Mouse (Mus musculus): Measurements from ENCODE around the gene Rnf114. TPM values are rescaled to one million over a fixed set of nuclear protein-coding genes. Genes with fewer than 3 reads are reported as not detected.

Gene Rnf114
- total RNA-seq (2021) = 10 to 100 TPM; 72.0 to 72.3 TPM
- long read RNA-seq, experiment 1, transcript Rnf114-201 (6 exons, 2,502 nt) = major isoform, 107 of 140 reads
- long read RNA-seq, experiment 1, partial matches to known transcripts = 9 of 140 reads
- long read RNA-seq, experiment 1, other reads (novel, unspliced or antisense) = 21 of 140 reads
- long read RNA-seq, experiment 2, transcript Rnf114-201 (6 exons, 2,502 nt) = major isoform, 31 of 54 reads
- long read RNA-seq, experiment 2, partial matches to known transcripts = 7 of 54 reads
- long read RNA-seq, experiment 2, other reads (novel, unspliced or antisense) = 16 of 54 reads

DNA sequence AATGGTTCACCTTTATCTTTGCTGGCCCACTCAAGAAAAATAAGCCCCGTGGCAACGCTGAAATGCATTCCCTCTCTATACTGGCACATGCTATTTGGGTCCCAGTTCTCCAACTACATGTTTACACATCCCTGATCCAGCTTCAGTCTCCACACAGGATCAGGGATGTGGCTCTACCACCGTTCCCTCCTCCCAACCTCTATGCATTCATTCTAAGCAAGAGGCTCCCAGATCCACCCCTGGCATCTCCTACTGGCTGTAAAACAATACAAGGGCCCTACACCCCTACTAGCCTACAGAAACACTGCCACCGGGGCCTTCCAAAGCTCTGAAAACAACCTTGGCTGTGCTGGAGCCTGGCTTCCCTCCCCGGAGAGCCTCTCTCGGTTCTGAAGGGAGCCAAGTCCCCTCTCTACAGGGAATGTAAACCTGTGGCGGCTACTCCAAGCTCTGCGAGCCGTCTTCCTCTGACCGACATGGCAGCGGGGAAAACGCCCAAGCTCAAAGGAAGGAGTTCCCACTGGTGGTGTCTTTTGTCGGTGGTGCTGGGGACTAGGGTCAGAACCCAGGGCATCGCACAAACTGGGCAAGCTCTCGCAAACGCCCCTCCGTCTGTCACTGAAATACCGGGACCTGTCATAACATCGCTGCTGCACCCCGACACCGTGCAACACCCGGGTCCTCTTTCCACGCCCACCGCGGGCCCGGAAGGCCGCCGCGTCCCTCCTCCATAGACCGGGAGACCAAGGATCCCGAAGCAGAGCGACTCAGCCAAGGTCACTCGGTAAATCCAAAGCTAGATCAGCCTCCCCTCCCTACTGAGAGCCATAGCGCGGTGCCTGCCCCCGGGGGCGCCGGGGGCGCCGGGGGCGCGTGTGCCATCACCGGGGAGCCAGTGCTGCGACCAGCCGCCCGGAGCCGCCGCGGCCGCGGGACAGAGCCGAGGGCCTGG, at the start of gene Rnf114:
Gene Rnf114, plus strand, starts transcription at position 889 of the 952 bp plus-strand sequence.
- DNase-seq = no peak

DNA sequence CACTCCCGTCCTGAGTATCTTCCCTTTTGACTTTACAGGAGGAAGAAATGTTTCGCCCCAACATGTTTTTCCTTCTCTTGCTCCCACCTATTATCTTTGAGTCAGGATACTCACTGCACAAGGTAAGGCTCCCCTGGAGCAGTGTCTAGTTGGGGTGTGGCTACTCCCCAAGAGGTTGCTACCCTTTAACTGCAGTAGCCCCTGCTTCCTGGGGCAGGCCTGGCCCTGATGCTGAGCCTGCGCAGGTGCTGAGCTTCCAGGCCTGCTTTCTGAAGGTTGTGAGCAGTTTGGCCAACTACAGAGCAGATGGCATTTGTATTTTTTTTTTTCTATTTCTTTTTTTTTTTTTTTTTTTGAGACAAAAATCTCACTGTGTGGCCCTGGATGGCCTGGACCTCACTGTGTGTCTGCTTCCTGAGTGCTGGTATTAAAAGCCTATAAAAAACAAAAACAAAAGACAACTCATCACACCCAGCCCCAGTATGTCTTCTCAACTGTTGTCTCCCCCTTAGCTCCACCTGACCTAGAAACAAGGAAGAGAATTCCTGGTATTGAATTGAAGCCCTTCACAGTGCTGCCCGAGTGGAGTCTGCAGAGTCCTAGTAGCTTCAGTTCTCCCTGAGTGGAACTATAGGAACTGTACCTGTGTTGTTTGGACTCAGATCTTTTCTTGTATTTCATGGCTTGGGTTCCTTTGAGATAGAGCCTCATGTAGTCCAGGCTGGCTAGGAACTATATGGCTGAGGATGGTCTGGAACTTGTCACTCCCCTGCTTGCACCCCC, 48.8 kb upstream of the Rnf114 start:
- no peak for DNase-seq

DNA sequence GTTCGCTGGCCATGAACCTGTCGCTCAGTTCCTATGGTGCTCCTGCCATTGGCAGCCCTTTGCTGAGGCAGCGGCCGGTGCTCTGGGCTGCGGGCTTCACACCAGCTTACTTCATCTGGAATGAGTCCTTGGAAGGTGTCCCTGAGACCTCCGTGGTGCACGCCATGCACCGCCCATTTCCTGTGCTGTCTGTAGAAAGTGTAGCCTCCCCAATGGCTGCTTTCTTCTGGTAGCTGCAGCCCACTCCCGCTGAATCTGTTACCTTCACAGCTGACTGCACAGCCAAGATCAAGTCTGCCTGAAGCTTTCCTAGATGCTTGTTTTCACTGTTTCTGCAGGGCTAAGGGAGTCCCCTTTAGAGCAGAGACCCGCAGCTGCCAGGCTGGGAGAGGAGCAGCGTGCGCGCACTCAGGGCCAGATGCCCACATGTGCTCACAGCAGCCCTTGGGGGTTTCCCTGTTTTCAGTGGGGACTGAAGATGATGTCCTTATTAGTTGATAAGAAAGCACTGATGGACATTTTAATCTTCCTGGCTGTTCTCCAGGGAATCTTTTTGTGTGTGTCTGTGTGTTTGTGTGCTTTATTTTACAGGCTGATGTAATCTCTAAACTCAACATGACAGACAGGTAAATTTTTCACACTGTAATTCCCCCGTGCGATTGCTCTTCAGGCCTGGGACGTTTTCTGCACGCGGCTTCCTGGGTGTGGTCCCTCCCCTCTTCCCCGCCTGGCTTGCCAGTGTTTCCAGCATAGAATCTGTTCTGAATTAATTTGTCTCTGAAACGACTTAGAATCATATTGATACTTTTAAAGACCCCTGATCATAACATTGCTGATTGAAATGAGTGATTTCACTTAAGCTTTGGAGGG, 46.3 kb upstream of the Rnf114 start:
- no peak for DNase-seq

DNA sequence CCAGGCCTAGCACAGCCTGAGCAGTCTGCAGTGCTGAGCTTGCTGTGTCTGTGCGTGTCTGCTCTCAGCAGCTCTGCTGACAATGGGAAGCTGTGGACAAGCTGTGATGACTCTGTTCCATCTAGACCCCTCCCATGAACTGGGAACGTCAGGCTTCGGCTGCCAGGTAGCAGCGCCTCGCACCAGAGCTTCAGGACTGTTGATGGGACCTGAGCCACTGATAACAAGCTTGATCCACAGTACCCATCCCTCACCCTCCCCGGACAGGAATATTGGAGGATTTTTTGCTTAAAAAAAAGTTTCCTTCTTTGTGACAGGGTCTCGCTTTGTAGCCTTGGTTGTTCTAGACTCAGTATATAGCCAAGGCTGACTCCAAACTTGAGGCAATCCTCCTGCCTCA, 45.2 kb upstream of the Rnf114 start:
- no peak for DNase-seq

DNA sequence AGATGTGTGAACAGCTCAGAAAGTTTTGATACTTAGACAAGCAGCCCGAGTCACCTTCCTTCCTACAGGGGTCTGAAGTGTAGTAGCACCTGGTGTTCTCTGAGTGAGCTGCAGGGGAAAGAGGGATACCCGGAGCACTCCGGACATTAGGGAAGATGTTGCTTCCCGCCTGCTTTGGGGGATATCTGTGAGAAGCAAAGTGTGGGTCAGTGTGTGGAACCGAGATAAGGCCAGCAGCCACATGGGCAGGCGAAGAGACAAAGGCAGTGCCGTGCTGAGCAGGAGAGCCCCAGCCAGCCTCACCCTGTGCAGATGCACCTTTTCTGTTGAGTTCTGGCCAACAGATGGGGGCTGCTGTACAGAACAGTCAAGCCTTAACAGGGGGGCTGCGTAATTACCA, 44.8 kb upstream of the Rnf114 start:
- no peak for DNase-seq

DNA sequence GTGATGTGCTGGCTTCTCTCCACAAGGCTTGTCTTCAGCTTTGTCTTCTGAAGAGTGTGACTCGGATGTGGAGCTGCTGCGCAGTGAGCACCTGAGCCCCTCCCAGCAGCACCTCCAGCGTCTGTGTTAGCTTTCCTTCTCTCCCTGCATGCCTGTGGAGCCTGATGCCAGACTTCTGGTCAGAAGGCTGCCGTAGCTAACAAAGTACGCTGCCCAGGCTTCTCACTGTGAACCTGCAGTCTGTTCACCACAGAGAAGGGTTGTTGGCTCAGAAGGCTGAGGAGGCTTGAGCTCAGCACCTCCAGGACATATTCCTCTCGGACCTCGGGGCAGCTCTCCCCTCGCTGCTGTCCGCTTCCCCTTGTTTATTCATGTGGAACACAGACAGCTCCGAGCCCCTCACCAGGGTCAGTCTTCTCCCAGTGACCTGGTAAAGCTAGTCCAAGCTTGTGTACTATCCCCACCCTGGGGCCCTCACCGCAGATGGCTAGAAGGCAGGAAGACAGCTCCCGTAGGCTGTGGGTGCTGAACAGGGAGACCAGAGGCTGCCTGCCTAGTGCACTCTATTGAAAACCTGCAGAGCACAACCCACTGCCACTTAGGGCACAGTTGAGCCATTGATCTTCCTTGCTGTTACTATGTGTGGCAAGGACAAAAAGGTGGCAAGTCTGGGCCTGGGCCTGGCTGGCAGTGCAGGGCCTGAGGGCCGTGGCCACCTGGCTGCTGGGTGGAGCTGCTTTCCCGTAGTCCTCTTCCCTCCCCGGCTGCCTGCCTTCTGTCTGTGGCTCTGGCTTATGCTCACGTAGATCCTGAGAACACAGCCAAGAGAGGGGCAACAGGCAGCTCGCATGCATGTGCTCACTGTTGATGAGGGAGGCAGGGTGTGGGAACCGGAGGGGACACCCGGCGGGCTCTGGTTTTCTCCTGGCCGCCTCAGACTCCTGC, 42.8 kb upstream of the Rnf114 start:
- DNase-seq = no peak

DNA sequence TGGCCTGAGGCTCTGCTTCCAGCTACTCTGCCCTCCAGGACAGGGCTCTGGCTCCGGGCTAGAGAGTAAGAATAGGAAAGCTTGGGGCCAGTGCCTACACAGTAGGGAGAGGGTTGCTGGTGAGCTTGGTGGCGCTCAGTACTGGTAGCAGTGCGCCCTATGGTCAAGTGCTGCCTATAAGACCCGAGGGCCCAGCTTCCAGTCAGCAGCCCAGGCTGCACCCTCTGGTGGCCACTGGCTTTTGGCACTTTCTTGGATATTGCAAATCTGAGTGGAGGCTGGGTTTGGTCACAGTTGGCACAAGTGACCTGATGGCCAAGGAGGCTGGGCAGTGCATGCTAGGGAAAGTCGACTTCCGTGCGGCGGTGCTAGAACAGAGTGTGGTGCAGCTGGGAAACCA, 41.8 kb upstream of the Rnf114 start:
- no peak for DNase-seq

DNA sequence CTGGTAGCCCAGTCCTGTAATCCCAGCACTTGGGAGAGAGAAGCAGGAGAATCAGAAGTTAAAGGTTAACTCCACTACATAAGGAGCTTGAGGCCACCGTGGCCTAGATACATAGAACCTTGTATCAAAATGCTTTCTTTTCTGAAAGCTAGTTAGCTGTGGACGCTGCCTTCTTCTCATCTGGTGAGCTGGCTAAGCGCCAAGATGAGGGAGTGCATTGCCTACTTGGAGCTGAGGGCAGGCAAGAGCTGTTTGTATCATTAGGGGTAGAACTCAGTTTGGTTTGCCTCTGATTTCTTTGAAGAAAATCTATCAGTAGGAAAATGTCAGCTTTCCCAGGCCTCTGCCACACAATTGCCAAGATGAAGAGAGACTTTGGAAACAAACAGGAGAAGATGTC, 38.6 kb upstream of the Rnf114 start:
- no peak for DNase-seq

DNA sequence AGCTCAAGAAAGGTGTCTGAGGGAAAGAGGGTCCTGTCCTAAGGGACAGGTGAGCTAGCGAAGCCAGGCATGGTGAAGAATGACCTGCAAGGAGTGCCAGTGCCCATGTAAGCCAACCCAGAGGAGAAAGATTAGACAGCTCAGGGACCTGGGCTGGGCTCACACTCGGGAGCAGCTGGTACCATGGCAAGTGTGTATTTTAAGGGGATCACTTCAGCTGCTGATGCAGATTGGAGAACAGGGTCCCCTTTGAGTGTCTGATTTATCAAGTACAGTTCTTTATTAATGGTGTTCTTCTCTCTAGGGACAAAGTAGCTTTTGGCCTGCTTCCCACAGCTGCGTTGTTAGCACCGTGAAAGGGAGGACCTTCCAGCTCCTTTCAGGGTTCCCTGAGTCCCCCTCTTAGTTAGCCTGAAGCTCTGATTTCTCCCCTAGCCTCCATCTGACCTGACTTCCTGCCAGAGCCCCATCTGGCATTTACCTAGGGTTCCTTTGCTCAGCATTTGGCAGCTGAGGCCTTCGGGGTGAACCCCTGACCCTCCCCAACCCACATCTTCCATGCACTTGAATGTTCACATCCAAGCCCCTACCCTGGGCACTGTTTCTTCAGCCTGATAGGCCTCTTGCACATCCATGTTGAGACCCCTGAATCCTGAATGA, 36.0 kb upstream of the Rnf114 start:
- no peak for DNase-seq

DNA sequence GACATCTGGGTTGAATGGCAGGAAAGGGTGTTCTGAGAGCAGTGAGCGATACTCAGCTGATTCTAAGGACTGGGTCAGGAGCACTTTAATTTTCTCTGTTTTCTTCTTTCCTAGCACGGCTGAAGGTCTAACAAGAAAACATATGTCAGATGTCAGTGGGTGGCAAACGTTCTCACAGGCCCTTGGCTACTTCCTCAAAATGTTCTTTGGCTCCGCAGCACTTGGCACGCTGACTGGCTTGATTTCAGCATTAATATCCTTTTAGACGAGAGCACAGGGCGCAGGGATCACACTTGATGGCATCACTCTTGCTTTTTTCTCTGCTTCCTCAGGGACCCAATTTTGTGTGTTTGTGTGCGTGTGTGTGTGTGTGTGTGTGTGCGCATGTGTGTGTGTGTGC, 35.2 kb upstream of the Rnf114 start:
- DNase-seq = peak in 1 of 2 experiments; percentile 29

DNA sequence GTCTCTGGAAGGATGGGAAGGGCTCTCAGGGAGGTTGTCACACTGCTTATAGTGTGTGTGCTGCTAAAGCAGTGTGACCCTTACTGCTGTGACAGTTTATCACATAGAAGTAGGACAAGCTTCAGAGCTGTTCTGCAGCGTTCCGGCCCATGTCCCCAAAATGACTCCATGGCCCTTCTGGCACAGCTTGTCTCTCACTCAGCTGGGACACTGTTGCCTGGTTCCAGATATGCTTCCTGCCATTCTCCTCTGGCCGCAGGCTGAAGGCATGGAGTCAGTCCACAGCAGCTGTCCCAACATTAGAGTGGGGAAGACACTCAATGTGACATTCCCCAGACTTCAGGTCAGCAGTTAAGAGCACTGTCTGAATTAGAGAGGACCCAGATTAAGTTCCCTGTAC, 33.9 kb upstream of the Rnf114 start:
- DNase-seq = peak in 1 of 2 experiments; percentile 39

DNA sequence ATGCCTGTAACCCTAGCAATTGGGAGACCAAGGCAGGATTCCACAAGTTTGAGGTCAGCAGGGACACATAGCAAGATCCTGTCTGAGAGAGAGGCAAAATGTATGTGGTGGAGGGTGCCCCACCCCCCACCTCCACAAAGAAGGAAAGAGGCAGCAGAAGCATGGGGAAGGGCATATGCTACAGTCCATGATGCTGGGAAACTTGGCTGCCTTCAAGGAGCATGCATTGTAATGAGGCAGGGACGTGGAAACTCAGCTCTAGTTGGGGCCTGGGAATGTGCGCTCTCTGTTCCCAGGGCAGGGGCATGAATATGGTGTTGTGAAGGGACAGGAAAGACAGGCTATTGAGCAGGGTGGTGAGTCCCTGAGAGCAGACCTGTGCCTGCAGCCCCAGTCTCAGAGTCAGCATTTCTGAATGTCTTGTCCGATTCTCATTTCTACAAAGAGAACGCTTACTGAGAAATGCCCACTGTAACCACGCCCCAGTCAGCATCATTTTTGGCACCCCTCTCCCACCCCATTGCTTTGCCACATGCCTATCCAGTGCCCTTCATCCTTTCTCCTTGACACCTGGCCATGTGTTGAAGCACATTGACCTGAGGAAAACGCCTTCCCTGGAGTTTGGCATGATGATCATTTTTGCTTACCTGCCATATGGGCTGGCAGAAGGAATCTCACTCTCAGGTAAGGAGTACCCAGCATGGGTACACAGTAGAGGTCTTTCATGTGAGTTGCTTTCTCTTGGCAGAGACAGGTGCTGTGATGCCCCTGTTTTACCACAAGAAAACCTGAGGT, 33.2 kb upstream of the Rnf114 start:
- no peak for DNase-seq

DNA sequence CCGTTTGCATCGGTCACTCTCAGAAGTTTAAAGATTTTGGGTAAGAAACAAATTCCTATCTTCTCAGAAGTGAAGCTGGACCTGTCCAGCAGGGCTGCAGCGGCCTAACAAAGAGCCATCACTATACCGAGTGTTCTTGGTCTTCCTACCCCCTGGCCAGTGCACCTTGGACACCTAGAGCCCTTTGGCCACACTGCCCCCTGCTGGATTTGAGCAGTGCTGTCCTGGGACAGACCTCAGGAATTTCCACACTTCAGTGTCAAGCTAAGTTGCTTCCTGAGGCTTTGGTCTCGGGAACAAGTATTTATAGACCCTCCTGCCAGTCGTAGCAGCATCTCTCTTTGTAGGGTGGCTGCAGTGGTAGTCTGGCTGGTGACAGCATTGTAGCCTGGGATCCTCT, 29.5 kb upstream of the Rnf114 start:
- DNase-seq = peak; percentile 49 to 77

DNA sequence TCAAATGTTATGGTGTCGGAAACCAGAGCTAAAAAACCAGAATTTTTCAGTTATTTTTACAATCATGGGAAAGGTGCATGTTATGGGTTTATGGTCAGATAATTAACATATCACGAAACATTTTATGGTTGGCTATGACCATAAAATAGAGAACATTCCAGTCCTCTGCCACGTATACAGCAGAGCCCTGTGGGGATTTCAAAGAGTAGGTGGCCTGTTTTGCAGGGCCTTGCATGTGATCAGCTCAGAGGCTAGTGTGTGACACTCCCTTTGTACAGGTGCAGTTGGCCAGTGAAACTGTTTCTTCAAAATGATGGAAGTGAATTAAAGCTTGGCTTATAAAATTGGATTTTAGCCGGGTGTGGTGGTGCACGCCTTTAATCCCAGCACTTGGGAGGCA, 28.6 kb upstream of the Rnf114 start:
- no peak for DNase-seq

DNA sequence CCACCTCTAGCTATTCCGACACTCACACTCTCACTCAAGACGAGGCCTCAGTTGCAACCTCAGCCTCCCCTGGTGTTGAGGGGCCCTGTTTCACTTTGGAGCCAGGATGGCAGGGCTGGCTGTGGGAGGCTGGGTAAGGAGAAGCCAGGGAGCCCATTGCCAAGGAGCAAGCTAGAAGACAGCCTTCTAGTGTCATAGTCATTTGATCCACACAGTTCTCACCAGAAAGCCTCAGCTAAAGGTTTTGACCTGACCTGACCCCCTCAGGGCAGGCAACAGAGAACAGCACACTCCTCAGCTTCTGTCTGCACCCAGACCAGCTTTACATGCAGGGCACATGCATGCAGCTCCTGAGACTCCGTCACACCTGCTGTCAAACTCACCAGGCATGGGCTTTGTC, 26.5 kb upstream of the Rnf114 start:
- DNase-seq = no peak

DNA sequence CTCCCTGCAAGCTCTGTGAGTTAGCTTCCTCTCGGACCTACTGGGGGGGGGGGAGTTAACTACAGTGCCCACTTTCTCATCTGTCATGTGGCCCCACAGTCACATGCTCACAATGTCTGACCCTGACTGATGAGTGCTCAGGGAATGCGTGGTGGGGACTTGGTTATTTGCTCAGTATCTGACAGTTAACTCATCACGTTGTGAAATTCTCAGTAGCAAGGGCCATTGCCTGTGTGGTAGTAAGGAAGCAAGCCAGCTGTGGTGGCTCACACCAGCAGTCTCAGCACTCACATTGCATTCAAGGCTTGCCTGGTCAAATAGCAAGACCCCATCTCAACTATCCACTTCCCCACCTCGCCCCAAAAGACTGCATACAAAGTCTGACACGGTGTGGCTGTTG, 25.2 kb upstream of the Rnf114 start:
- no peak for DNase-seq

DNA sequence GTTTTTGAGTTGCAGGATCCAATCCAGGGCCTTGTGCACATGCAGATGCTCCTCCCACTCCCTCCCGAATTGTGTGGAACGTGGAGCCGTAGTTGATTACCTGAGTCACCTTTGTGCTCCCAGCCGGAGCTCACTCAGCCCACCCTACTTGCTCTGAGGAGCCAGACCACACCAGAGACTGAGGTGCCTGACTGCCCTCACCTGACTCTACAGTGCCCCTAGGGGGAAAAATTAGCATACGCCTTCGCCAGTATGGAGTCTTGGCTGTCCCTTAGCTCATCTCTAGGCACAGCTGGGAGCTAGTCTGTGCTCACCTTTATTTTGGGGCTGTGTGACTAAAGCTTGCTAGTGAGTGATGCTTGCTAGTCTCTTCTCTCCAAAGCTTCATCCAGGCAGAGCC, 24.0 kb upstream of the Rnf114 start:
- DNase-seq = no peak

DNA sequence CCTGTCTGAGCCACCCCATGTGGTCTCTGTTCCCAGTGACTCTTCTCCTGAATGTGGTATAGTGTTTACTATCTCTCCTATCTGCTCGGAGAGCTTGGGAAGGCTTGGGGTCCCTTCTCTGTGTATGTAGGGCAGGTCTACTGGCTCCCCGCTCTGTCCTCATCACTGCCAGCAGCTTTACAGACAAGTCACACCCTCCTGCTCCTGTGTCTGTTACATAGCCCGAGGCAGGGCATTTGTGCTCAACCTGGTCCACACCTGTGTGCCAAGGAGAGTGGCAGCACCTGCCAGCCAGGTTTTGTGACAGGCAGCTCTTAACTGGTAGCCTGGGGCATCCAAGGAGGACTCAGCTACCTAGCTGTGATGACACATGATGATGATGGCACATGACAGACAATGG, 21.8 kb upstream of the Rnf114 start:
- no peak for DNase-seq

DNA sequence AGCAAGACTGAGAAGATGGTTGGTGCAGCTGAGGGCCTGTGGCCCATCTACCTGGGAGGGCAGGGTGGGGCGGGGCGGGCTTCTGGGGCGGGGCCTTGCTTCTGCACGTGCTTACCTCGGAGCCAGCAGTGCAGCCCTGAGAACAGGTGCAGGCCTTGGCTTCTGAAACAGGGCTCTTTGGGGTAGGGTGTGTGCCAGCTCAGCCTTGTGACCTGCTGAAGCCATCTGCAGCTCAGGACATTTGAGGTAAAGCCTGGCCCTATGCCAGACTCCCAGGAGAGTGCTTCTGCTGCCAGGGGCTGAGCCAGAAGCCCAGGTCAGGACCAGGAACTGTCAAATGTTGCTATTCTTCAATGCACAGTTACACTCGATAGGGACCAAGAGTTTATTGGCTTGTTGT, 20.9 kb upstream of the Rnf114 start:
- peak; percentile 48 to 52 for DNase-seq
